Mouse (Mus musculus): ENCODE data around the gene Jam2.
A peak's percentile ranks its signal among the peaks of the same experiment; 100 is the strongest.

The Jam2 gene

GRCm38 (mm10) chr16:84783279-84783678 is 9.4 kb downstream of the Jam2 start:
- DNase-seq: no peak

DNA sequence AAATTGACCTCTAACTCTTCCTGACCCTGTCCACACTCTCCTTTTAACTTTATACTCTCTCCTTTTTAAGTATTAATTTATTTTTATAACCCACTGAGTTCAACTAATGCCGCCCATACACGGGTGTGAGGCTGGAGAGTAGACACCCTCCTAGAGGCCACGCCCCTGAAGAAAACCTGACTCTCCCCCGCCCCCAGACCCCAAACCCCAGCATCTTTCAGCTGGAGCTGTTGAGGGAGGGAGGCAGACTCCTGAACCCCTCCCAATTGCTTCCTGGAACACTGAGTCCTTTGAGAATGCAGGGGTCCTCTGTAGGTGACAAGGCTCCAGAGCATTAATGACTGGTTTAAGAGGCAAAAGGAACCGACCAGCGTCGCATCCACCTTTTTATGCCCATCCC is 11.0 kb downstream of the Jam2 start:
- DNase-seq: no peak

DNA sequence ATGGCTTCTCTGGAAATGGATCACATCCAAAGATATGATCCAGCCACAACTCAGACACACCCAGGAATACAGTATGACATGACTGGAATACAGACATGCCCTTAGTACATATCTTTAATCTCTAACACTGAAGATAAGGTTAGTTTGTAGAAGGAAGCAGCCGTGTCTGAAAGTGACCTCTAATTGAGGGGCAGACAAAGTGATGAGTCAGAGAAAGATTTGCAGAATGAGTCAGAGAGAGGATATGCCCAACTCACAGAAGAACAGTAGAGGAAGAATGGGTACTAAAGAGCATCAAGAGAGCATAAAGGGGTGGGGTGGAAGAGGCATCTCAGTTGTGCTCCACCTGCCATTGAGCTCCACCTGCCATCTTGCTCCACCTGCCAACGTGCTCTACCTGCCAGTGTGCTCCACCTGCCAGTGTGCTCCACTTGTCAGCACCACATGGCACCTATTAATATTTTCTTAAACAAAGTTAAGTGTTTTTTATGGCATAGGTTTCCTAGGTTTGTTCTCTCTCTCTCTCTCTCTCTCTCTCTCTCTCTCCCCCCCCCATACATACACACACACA is 16.8 kb downstream of the Jam2 start:
- DNase-seq: no peak

GRCm38 (mm10) chr16:84793401-84793800 is 19.5 kb downstream of the Jam2 start:
- no peak for DNase-seq

DNA sequence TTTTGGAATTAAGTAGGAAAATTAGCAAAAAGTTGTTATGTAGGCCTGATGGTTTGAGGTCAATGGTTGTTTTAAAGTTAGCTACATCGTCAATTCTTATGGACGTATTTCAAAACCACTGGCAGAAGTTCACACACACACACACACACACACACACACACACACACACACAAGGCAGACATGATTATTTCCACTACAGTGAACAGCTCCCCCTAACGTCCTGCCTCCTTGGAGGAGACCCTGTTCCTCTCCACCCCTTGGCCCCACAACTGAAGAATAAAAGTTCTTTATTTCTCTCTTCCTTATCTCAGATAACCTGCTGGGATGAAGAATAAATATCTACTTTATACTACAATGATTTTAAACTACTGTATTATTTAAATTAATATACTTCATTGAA is 21.4 kb downstream of the Jam2 start:
- no peak for DNase-seq

- no peak for DNase-seq
Observed at GRCm38 (mm10) chr16:84796678-84797077, 22.8 kb downstream of the Jam2 start.

DNA sequence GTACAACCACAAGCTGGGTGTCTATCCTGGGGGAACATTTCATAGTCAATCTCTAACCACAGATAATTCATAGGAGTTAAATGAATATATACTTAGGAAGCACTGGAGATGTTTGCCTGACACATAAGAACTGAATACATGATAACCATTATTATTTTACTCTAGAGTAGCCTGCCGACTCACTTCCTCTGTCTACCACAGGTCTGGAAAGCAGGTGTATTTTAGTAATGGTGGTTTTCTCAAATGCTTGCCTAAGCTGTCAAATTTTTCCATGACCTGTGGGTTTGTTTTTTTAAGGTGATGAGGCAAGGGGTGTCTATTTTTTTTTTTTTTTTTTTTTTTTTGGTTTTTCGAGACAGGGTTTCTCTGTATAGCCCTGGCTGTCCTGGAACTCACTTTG is 26.1 kb downstream of the Jam2 start:
- DNase-seq: no peak

DNA sequence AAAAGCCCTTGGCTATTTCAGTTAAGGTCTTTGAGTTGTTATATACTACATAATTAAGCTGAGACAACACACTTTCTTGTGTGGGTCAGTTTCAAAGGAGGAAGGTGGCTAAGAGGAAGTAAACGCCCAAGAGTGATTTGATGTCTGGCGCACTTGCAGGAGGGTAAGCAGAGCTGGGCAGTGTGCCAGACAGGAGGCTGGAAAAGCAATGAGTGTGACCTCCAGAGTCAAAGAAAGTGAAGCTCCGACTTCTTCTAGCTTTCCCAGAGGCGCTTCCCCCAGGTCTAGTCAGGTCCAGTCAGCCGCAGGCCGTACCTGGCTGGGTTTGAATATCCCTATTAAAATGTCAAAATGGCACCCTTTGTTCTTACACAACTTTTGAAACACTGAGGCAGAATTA is 28.3 kb downstream of the Jam2 start:
- DNase-seq: peak in 1 of 2 experiments; percentile 17

GRCm38 (mm10) chr16:84804866-84805265 is 30.9 kb downstream of the Jam2 start:
- DNase-seq: no peak

- DNase-seq: no peak
Observed at GRCm38 (mm10) chr16:84806175-84806574, 32.3 kb downstream of the Jam2 start.

GRCm38 (mm10) chr16:84807874-84808273 is 34.0 kb downstream of the Jam2 start:
- no peak for DNase-seq

GRCm38 (mm10) chr16:84810254-84810653 is 36.3 kb downstream of the Jam2 start:
- DNase-seq: no peak

- DNase-seq: no peak
Observed at GRCm38 (mm10) chr16:84813852-84814251, 39.9 kb downstream of the Jam2 start.

- no peak for DNase-seq
Observed at GRCm38 (mm10) chr16:84814511-84814910, 40.6 kb downstream of the Jam2 start.

DNA sequence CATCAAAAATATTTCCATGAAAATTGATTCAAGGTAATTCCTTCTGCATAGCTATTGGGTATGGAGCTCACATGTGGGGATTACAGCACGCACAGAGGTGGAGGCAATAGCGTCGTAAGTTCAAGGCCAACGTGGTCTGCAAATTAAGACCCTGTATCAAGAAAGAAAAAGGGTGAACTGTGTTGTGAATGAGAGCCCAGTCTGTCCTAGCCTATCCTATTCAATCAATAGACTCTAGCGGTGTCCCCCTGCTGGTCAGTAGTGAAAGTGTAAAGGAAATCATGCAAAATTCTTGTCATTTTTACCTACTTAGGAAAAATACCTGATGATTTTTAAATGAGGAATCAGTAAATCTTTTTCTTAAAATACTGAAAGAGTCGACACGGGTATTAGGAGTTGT is 43.5 kb downstream of the Jam2 start:
- peak in 1 of 2 experiments; percentile 45 for DNase-seq

- peak in 1 of 2 experiments; percentile 20 for DNase-seq
Observed at GRCm38 (mm10) chr16:84825009-84825408, 51.1 kb downstream of the Jam2 start.

DNA sequence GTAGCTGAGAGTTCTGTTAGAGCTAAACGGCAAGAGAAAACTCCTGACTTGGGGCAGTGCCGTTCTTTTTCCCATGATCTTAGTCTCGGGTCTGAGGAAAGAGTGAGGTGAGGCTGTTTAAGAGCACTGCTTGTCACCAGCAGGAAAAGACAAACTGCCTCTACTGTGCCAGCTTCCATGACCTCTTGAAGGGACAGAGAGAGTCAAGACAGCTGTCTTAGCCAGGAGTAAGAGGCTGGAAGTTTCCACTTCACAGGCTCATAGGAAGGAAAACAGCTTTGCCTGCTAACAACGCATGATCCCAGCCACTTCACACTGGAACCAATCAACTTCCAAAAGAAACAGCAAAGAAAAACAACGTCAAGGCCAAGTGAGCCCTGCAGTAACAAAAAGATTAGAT is 57.8 kb downstream of the Jam2 start:
- DNase-seq: no peak

DNA sequence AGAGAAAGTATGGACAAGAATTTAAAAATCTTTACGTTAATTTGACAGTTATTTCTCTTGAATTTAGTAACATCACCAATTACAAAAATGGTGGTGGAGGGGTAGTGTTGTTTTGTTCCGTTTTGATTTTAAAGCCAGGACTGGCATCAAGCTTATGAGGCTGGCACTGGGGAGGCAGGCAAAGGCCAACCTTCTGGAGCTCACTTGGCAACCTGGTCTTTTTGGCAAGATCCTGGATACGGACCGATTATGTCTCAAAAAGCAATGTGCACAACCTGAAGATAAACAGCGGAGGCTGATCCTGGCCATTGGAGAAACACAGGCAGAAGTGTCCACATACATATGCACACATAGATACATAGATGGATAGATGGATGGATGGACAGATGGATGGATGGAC is 58.8 kb downstream of the Jam2 start:
- DNase-seq: peak; percentile 81 to 85

DNA sequence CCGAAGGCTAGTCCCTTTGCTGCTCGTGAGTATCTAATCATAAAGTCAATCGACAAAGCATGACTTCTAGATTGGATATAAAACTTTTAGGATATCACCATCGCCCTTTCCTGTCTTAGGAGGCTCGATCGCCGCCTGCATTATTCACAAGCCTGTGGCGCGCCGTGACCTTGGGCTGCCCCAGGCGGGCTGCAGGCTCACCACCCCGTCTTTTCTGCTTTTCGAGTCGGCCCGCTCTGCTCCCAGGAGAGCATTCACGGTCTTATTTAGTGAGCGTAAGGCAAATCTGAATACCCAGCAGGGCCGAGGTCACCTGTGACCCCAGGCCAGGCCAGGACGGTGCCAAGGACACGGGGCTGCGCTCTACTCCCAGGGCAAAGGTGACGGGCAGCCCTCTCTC is 60.4 kb downstream of the Jam2 start:
- DNase-seq: no peak

GRCm38 (mm10) chr16:84834745-84835440 is 61.0 kb downstream of the Jam2 start, which contains the start of gene Gabpa:
TSS of gene Gabpa (plus strand) at chr16:84834925.
- peak; percentile 92 to 95 for DNase-seq

DNA sequence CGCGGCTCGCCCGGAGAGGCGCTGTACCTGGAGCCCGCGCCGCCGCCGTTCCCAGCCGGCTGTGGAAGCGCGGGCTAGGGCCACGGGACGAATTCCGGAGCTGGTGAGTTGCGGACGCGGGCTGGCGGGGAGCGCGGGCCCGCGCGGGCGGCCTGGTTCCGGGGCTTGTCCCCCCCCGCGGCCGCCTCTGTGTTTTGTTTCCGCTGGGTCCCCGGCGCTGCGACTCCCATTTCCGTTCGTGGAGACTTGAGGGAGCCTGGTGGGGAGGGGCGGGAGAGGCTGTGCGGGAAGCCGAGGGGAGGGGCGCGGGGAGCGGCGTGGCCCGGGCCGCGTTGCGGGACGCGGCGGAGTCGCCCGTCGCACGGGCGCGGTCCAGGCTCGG is 61.5 kb downstream of the Jam2 start, which contains the start of gene Atp5j:
TSS of gene Atp5j (minus strand) at position 185 of the 382 bp plus-strand sequence.
- DNase-seq: peak; percentile 87 to 92

DNA sequence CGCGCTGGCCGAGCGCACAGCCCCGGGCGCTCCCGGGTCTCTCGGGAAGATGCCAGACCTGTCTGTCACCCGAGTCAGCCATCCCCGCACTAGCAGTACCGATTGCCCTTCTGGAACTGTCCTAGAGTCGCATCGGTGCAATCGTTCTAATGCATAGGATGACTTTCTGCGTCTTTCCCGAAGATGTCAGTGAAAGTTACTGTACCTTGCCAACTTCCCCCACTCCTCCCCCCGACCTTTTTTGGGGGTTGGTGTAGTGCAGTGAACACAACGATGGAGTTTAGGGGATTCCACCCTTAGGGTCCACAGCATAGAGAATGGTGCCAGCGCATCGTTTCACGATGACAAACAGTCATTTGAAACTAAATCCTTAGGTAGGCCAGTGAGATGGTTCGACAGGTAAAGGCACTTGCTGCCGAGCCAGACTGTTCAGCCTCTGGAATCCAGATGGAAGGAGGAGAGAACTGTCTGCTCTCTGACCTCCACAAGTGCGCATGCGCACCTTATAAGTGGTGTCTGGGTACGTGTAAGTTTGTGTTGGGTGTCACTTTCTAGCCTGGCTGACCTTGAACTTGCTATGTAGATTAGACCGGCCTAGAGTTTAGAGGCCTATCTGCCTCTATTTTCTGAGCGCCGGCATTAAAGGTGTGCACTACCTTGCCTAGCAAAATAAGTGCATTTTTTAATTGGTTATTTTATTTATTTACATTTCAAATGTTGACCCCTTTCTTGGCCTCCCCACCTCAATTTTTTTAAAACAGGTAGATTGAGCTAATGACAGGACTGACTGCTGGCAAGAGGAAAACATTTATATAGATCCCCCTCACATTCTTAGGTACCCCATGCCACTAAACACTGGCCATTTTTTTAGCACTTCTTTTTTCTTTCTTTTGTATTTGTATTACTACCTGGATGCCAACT is 62.2 kb downstream of the Jam2 start:
- peak in 1 of 2 experiments; percentile 55 for DNase-seq

- DNase-seq: no peak
Observed at GRCm38 (mm10) chr16:84838576-84838975, 64.7 kb downstream of the Jam2 start.

DNA sequence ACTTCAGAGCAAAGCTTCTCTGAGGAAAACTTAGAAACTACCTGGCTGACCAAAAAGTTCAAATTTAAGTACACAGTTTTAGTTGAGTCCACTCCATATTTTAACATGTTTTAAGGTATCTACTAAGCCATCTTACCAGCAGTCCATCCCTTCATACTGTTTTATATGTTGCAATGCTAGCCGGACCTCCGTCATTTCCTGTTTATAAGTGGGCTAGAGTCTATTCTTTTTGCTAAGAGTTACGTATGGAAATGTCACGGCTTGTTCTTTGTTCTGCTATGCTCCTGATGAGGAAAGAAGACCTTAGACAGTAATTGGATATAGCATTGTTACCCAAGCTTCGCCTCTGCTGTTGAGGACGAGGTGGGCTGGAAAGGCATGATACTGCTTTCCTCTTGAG is 79.6 kb downstream of the Jam2 start:
- no peak for DNase-seq

Data from cerebellum, postnatal 25 days (tissue).